Comparison of ENCODE assay signal across 11 mouse cellular contexts in genomic region chr13:14015609-14016008, GRCm38 (mm10).
"Had no signal": no experiment of that assay in that cellular context is flagged by ENCODE, and none has a peak within 500 bp of the region (broad histone marks: within the 10 kb centered on the region; RNA-seq: fewer than 3 reads in every experiment).

No protein-coding gene starts in this region.

- DNase-seq: cerebellum, adult 8-10 months; cerebellum, adult 9-10 months; embryo, embryonic 11 days; forebrain, postnatal 0 days; gastrocnemius, adult 2 months; gastrocnemius, postnatal 10 days; gastrocnemius, postnatal 14 days; gastrocnemius, postnatal 25 days; gastrocnemius, postnatal 36 days; heart, adult 18-20 months; heart, adult 2 months had no signal
